Mouse (Mus musculus) megakaryocyte progenitor cell, adult 5-6 weeks (primary cell): ENCODE results near the gene B3glct. TPM values are rescaled to one million over a fixed set of nuclear protein-coding genes. Genes with fewer than 3 reads are reported as not detected.

Source experiments
- ATAC-seq: replicated peaks from 2 replicates; pipeline ENCODE4 v1.8.0; 2016; ENCODE audit warnings: mild to moderate bottlenecking, moderate TSS enrichment, inconsistent platforms; ENCODE audit not compliant: poor library complexity
- total RNA-seq, 2 experiments: library from RNA; stranded (forward) in 1 of 2; stranded (reverse) in 1 of 2; fragments of 157-497, 149-512 nt in 1 of 2; fragments of 200-1000 nt in 1 of 2; gene quantifications; 2 replicates each; pipeline versions ENCODE4 v1.2.3 to v1.2.4; 2015 to 2017

B3glct gene
- total RNA-seq (2015) (8.9 and 10.9 TPM in 2 replicates), total RNA-seq (2017) (5.9 and 9.7 TPM in 2 replicates)

DNA sequence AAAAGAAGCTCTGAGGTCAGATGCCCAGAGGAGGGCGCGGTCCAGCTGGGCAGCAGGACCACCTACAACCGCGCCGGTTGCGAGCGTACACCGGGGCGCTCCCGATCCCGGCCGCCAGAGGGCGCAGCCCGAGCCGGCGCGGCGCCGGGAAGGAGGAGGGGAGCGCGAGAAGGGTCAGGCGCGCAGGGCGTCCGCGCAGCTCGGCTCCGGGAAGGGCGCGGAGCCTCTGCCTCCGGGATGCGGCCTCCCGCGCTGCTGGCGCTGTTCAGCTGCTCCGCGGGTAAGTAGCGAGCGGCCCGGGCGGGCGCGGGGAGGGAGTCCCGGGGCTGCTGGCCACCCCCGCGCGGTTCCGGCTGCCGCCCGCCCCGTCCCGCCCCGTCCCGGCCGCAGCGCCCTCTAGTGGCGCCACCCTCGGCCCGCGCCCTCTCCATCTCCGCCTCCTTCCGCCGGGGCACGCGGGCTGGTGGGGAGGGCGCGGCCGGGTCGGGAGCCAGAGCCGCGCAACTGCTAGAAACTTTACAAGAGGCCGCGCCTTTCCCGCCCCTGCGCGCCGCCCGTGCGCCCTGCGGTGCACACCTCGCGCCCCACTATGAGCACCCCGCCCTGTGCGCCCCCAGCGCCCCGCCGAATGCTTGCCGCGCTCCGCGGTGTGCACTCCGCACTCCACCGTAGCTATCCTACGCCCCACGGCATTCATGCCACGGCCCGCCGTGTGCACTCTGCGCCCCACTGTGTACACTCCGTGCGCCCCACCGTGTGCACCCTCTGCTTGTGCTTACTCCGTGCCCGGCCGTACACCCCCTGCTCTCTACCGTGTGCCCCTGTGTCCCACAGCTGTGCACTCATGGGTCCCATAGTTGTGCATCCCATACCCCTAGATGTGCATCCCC lies at the start of gene B3glct:
Gene B3glct, plus strand, starts transcription at position 131 of the 890 bp plus-strand sequence.
- peak; percentile 84 for ATAC-seq

DNA sequence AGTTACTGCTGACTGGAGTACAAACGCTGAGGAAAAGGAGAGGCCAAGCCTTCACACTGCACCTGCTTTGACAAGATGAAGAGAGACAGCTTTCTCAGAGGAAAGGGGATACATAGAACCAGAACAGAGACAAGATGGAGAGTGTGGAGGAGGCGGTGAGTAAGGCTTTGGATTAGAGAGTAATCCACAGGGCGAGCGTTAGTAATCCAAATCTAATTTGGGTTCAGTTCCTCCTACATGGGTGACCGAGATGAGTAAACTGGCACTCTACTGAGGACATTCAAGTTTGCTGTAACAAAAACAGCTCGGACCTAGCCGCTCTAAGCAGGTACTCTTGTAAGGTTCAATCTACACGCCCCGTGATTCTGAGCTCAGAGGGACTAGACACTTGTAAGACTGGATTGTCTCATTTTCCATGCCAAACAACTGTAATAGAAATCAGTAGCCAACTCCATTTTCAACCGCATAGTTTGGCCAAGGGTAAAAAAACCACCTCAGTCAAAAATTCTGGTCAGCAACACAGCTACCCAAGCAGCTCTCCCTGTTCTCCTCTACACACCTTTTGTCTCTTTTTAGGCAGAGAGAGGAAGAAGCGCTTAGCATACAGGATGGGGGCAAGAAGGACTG lies 43.5 kb upstream of the B3glct start:
- no peak for ATAC-seq

DNA sequence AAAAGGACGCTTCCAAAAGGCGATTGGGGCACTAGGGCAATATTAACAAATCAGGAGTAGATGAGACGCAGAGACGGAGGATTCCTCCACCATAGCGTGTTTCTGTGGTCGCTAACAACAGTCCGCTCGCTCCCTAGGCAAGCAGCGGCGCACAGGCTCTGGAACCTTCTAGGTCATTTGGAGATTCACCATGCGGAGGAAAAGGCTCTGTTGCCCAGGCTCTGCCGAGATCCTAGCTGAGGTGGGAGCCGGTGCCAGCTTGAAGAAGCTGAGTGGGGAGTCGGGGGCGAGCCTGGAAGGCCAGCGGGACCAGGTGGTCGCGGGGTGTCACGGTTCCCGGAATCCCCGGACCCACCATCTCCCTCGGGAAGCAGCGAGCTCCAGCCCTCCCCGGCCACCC lies 42.5 kb upstream of the B3glct start:
- ATAC-seq = peak; percentile 3; the same call in 1 of the 2 replicates

- ATAC-seq = peak; percentile 89
These were observed 41.7 kb upstream of the B3glct start, which contains the start of gene Hsph1 for GRCm38 (mm10) chr5:149636075-149636920. Gene Hsph1, minus strand, starts transcription at chr5:149636376.

DNA sequence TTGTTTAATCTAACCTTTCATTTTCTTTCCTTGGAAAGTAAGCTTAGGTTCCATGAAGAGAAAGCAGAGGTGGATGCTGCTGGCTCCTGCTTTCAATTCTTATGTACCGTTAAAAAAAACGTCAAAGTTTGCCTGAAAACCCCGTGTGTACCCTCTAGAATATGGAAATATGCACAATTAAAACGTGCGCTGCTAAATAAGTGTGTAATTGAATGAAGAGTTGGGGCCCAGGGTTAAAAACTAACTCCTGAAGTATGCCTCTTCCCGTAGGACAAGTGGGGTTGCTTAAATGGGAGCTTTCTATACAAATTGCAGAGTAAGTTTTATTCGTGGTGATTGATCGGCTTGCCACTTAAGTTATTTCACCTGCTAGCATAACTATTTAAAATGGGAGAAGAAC lies 40.7 kb upstream of the B3glct start:
- ATAC-seq = no peak

DNA sequence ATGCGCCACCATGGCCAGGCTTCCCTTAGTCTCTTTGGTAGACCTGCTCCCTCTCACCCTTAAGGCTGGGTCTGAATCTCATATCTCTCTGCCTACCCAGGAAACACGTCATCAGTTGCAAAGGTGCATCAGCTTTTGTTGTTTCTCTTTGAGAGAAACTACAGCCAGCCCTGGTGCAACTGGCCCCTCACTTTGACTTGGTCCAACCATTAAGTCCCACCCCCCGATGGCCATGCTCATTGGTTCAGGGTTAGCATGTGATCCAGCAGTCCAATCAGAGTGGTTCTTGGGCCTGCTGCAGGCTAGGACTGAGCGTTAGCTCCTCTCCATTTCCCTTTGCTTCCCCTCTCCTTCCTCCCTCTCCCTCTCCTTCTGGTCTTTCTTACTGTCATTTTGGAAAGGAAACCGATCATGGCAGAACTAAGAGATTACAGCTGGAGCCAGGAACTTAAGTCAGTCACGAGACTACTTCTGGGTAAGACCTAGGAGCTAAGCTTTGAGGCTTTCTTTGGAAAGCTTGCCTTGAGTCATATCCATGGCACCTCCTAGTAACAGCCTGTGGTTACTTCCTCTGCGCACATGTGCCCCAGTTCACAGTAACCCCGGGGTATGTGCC lies 36.6 kb upstream of the B3glct start:
- ATAC-seq = peak; percentile 51

- ATAC-seq = peak; percentile 76
These were observed 35.7 kb upstream of the B3glct start for GRCm38 (mm10) chr5:149642366-149642765.

DNA sequence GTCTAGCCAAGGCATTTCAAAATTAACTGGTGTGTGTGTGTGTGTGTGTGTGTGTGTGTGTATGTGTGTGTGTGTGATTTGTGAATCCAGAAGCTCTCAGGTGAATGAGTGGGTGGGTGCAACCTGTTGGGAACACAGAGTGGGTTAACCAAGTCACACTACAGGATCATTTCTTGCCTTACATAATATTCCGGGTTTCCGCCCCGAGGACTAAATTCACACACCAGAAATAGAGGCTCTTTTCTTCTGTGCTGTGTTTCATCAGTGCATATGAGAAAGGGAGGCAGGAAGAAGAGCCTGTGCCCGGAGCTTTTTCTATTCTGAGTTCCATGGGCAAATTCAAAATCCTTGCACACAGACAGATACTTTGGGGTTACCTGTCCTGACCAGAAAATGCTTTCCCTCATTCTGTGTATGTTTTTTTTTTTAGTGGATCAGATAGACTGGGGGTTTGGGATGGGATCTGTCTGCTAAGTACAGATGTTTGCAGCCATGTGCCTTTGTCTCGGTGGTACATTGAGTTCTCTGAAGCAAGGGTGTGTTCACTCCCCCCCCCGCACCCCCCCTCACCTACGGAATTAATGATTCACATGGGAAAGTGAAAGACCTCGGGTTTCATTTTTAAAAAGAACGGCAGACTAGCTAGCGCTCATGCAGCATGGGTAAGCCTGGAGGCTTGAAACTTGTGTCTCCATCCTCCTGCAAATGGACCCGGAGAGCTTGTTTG lies 35.1 kb upstream of the B3glct start:
- ATAC-seq = no peak

DNA sequence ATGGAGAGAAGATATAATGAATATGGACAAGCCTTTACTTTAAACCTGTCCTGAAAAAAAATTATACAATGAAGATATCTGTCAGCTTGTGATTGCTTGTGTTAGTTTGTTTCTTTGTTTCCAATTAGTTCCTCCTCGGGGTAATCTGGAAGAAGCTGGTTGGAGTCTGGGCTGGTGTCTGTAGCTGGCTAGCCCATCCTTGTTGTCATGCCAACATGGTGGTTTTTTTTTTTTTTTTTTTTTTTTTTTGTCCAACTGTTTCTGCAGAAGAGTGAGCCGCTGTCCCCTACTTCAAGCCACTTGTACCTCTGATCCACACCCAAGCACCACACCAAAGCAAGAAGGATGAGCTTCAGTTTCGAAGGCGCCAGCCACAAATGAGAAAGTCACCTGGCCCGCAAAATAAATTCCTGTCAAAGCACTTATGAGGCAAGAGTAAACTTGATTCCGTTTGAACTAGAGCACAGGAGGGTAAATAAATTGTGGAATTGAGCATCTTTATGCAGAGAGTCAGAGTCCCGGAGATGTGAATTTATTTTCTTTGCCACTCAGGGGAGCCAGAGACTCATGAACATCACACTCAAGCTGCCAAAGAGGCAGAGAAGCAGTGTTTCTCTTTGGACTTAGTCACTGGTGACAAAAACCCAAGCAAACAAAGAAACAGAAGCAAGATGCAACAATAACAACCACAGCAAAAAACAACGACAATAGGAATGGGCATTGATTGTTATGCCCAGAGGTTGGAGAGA lies 30.5 kb upstream of the B3glct start:
- peak; percentile 33 for ATAC-seq

GRCm38 (mm10) chr5:149648196-149648595 lies 29.8 kb upstream of the B3glct start:
- peak; percentile 38 for ATAC-seq

DNA sequence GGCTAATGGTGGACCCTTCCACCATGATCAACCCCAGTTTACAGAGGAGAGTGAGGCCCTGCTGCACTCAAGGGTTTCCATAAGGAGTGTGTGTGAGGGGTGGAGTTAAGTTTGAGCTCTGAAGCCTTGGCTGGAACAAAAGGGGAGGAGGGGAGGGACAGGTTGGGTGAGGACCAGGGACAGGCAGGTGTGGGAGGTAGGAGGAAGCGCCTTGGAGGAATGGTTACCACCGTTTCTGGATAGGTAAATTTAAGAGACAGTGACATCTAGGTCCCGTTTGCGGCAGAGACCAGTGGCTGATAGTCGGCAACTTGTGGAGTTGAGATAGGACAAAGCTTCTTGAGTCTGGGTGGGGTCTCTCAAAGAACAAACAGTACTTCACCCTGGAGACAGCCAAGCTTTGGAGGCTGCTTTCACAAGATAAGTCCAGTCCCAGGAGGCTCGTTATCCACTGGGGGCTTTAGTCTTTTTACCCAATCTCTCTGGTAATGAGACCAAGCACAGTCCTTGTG lies 29.1 kb upstream of the B3glct start:
- ATAC-seq = peak; percentile 79

DNA sequence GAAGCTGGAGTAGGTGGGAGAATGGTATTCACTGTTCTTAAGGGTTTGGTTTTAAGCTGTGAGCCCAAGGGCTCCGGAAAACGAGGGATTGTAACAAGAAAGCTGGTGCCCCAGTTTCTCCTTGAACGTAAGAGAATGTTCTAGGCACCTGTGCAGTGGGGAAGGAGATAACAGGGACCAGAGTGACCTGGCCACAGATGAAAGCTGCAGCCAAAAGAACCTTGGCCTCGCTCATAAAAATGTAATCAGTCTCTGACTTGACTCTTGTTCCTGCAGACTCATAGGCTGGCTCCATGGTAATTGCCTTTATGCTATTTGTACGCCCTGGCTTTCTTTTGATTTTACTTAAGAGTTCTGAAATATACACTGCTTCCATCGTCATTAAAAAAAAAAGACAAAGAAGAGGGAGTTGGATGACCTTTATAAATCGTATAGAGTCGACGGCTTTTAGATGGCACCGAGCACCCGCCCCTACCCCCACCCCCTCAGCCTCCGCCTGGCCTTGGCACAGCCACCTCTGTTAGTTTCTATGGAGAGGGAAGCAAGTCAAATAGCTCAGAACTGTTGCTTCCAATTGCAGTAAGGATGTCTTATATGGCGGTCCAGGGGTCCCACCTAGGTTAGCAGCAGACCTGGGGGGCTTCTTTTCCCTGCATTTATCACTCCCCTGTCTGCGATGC lies 28.4 kb upstream of the B3glct start:
- ATAC-seq = peak; percentile 27; the same call in 1 of the 2 replicates

GRCm38 (mm10) chr5:149650179-149650553 lies 27.9 kb upstream of the B3glct start:
- no peak for ATAC-seq

GRCm38 (mm10) chr5:149655636-149656035 lies 22.4 kb upstream of the B3glct start:
- no peak for ATAC-seq

GRCm38 (mm10) chr5:149658022-149658421 lies 20.0 kb upstream of the B3glct start:
- no peak for ATAC-seq

GRCm38 (mm10) chr5:149658741-149659413 lies 19.2 kb upstream of the B3glct start:
- ATAC-seq = no peak

DNA sequence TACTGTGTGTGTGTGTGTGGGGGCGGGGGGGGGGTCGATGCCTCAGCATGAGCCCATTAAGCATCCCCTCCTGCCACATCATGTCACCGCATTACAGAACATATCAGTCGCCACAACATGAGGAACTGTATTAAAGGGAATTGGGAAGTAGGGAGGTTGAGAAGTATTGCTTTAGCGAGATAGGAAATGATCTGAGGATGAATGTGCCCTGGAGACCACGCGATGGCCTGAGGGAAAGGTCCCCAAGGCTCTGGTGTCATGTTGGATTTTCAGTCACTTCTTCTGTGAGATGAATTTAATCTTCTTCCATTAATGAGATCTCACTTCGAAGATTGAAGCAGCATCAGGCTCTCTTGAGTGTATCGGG lies 18.6 kb upstream of the B3glct start:
- peak; percentile 36 for ATAC-seq

- no peak for ATAC-seq
These were observed 16.6 kb upstream of the B3glct start for GRCm38 (mm10) chr5:149661428-149661827.
